Mouse (Mus musculus) MEL (cell line): ENCODE data around the gene Khdrbs1. TPM values are rescaled to one million over a fixed set of nuclear protein-coding genes. Genes with fewer than 3 reads are reported as not detected.
"Not testable (repeated sequence)": the region's sequence is repeated elsewhere in the genome, so short reads cannot be mapped to it uniquely, and the experiment has no call there.

ENCODE experiments used
- DNase-seq: peaks from one replicate; pipeline ENCODE4 v3.0.0; 2011; ENCODE audit warnings: low read depth, low spot score
- H3K27ac ChIP-seq: 2 replicates; pipeline ENCODE4 v1.5.1; 2012; ENCODE audit warnings: low read depth, mild to moderate bottlenecking, control low read depth, low read length, moderate library complexity; ENCODE audit not compliant: control insufficient read depth
- H3K27me3 ChIP-seq, 2 experiments: fragments of 150-350 bp in 1 of 2; sonication (generic) in 1 of 2; 2 replicates each; pipeline ENCODE4 v1.6.1; 2012; ENCODE audit warnings: low read length in 2 of 2, mild to moderate bottlenecking in 2 of 2, improper control_type of control experiment in 1 of 2, moderate library complexity in 1 of 2; ENCODE audit not compliant: insufficient read depth in 2 of 2, control insufficient read depth in 1 of 2
- H3K36me3 ChIP-seq, 2 experiments: 2 replicates each; pipeline ENCODE4 v1.6.1; 2012 to 2014; ENCODE audit warnings: low read length in 2 of 2, improper control_type of control experiment in 1 of 2, inconsistent platforms in 1 of 2, mild to moderate bottlenecking in 1 of 2; ENCODE audit not compliant: insufficient read depth in 2 of 2, control insufficient read depth in 1 of 2
- H3K4me1 ChIP-seq, 2 experiments: fragments of 150-350 bp in 1 of 2; sonication (generic) in 1 of 2; 2 replicates each; pipeline ENCODE4 v1.6.1; 2012; ENCODE audit warnings: low read length in 2 of 2, improper control_type of control experiment in 1 of 2, mild to moderate bottlenecking in 1 of 2; ENCODE audit not compliant: insufficient read depth in 2 of 2, control insufficient read depth in 1 of 2
- H3K4me3 ChIP-seq, 2 experiments: fragments of 150-350 bp in 1 of 2; sonication (generic) in 1 of 2; 2 replicates each; pipeline ENCODE4 v1.5.1; 2012; ENCODE audit warnings: low read depth in 2 of 2, low read length in 2 of 2, mild to moderate bottlenecking in 2 of 2, moderate library complexity in 2 of 2, control low read depth in 1 of 2, improper control_type of control experiment in 1 of 2; ENCODE audit not compliant: control insufficient read depth in 1 of 2, insufficient read depth in 1 of 2
- H3K79me2 ChIP-seq: 2 replicates; pipeline ENCODE4 v1.6.1; 2012; ENCODE audit warnings: mild to moderate bottlenecking, low read length, moderate library complexity; ENCODE audit not compliant: control insufficient read depth, poor library complexity, insufficient read depth
- H3K9ac ChIP-seq: 2 replicates; pipeline ENCODE4 v1.6.1; 2012; ENCODE audit warnings: low read depth, mild to moderate bottlenecking, control low read depth, low read length, moderate library complexity; ENCODE audit not compliant: control insufficient read depth, poor library complexity, severe bottlenecking
- H3K9me3 ChIP-seq: fragments of 150-350 bp; sonication (generic); replicated peaks from 2 replicates; pipeline ENCODE4 v1.6.1; 2012; ENCODE audit warnings: mild to moderate bottlenecking, low read length, improper control_type of control experiment, moderate library complexity; ENCODE audit not compliant: insufficient read depth
- CHD1 ChIP-seq: IDR thresholded peaks from 2 replicates; pipeline ENCODE4 v1.6.1; 2012; ENCODE audit warnings: low read depth, mild to moderate bottlenecking, inconsistent platforms, low read length, improper control_type of control experiment
- CTCF ChIP-seq, 3 experiments: IDR thresholded peaks in 2 of 3; conservative IDR thresholded peaks in 1 of 3; 2 replicates each; pipeline ENCODE4 v1.5.1; 2011 to 2012; ENCODE audit warnings: low read length in 3 of 3, low read depth in 2 of 3, mild to moderate bottlenecking in 2 of 3, improper control_type of control experiment in 1 of 3, inconsistent platforms in 1 of 3, mixed read lengths in 1 of 3, moderate library complexity in 1 of 3; ENCODE audit not compliant: control insufficient read depth in 1 of 3, insufficient read depth in 1 of 3, poor library complexity in 1 of 3, severe bottlenecking in 1 of 3
- ETS1 ChIP-seq: IDR thresholded peaks from 2 replicates; pipeline ENCODE4 v1.6.1; 2012; ENCODE audit warnings: low read depth, mild to moderate bottlenecking, inconsistent platforms, low read length, improper control_type of control experiment, moderate library complexity
- GABPA ChIP-seq: IDR thresholded peaks from 2 replicates; pipeline ENCODE4 v1.6.1; 2012; ENCODE audit warnings: low read depth, mild to moderate bottlenecking, inconsistent platforms, low read length, improper control_type of control experiment, moderate library complexity
- GATA1 ChIP-seq: IDR thresholded peaks from 2 replicates; pipeline ENCODE4 v1.6.1; 2011; ENCODE audit warnings: low read depth, low read length, improper control_type of control experiment
- KAT2A ChIP-seq: conservative IDR thresholded peaks from 2 replicates; pipeline ENCODE4 v1.6.1; 2012; ENCODE audit warnings: low read depth, low read length, improper control_type of control experiment, inconsistent platforms
- MAX ChIP-seq: IDR thresholded peaks from 2 replicates; pipeline ENCODE4 v1.6.1; 2011; ENCODE audit warnings: low read length, improper control_type of control experiment
- MXI1 ChIP-seq: IDR thresholded peaks from 2 replicates; pipeline ENCODE4 v1.6.1; 2011; ENCODE audit warnings: mild to moderate bottlenecking, low read depth, low read length, improper control_type of control experiment
- MYB ChIP-seq: IDR thresholded peaks from 2 replicates; pipeline ENCODE4 v1.6.1; 2011; ENCODE audit warnings: mild to moderate bottlenecking, low read depth, low read length, improper control_type of control experiment
- MYC ChIP-seq: IDR thresholded peaks from 2 replicates; pipeline ENCODE4 v1.6.1; 2011; ENCODE audit warnings: low read depth, mild to moderate bottlenecking, low read length, improper control_type of control experiment, moderate library complexity
- NELFE ChIP-seq: IDR thresholded peaks from 2 replicates; pipeline ENCODE4 v1.6.1; 2011; ENCODE audit warnings: low read depth, low read length, improper control_type of control experiment
- NRF1 ChIP-seq: IDR thresholded peaks from 2 replicates; pipeline ENCODE4 v1.6.1; 2014; ENCODE audit warnings: low read depth, mild to moderate bottlenecking, inconsistent platforms, low read length, improper control_type of control experiment, moderate library complexity; ENCODE audit not compliant: poor library complexity, insufficient read depth, severe bottlenecking
- POLR2A ChIP-seq, 2 experiments: IDR thresholded peaks; 2 replicates each; pipeline ENCODE4 v1.6.1; 2011 to 2012; ENCODE audit warnings: low read length in 2 of 2, mild to moderate bottlenecking in 2 of 2, control low read depth in 1 of 2, improper control_type of control experiment in 1 of 2, low read depth in 1 of 2, moderate library complexity in 1 of 2; ENCODE audit not compliant: control insufficient read depth in 1 of 2, insufficient read depth in 1 of 2, poor library complexity in 1 of 2
- POLR2AphosphoS5 ChIP-seq: IDR thresholded peaks from 2 replicates; pipeline ENCODE4 v1.6.1; 2012; ENCODE audit warnings: low read depth, borderline replicate concordance, mild to moderate bottlenecking, inconsistent platforms, low read length, moderate library complexity, mixed read lengths
- RAD21 ChIP-seq: IDR thresholded peaks from 2 replicates; pipeline ENCODE4 v1.6.1; 2011; ENCODE audit warnings: mild to moderate bottlenecking, low read depth, low read length, improper control_type of control experiment
- SIN3A ChIP-seq: IDR thresholded peaks from 2 replicates; pipeline ENCODE4 v1.6.1; 2012; ENCODE audit warnings: low read length, improper control_type of control experiment, inconsistent platforms
- SMC3 ChIP-seq: IDR thresholded peaks from 2 replicates; pipeline ENCODE4 v1.6.1; 2011; ENCODE audit warnings: low read depth, low read length, improper control_type of control experiment
- TAL1 ChIP-seq: IDR thresholded peaks from 2 replicates; pipeline ENCODE4 v1.6.1; 2012; ENCODE audit warnings: mild to moderate bottlenecking, inconsistent platforms, low read length, moderate library complexity, mixed read lengths
- TBP ChIP-seq: IDR thresholded peaks from 2 replicates; pipeline ENCODE4 v1.8.0; 2011; ENCODE audit warnings: low read depth, low read length, improper control_type of control experiment
- TCF12 ChIP-seq: IDR thresholded peaks from 2 replicates; pipeline ENCODE4 v1.6.1; 2014; ENCODE audit warnings: low read depth, mild to moderate bottlenecking, inconsistent platforms, low read length, improper control_type of control experiment, moderate library complexity
- UBTF ChIP-seq: IDR thresholded peaks from 2 replicates; pipeline ENCODE4 v1.6.1; 2012; ENCODE audit warnings: low read depth, mild to moderate bottlenecking, inconsistent platforms, low read length, improper control_type of control experiment, moderate library complexity, borderline replicate concordance; ENCODE audit not compliant: insufficient read depth
- USF1 ChIP-seq: IDR thresholded peaks from 2 replicates; pipeline ENCODE4 v1.6.1; 2014; ENCODE audit warnings: low read depth, mild to moderate bottlenecking, inconsistent platforms, low read length, improper control_type of control experiment, moderate library complexity
- ZC3H11A ChIP-seq: IDR thresholded peaks from 2 replicates; pipeline ENCODE4 v1.6.1; 2012; ENCODE audit warnings: low read depth, mild to moderate bottlenecking, inconsistent platforms, low read length, improper control_type of control experiment
- ZMIZ1 ChIP-seq: IDR thresholded peaks from 2 replicates; pipeline ENCODE4 v1.6.1; 2012; ENCODE audit warnings: low read depth, mild to moderate bottlenecking, inconsistent platforms, low read length, improper control_type of control experiment, moderate library complexity
- polyA plus RNA-seq, 2 experiments: library from polyadenylated mRNA; stranded (reverse) in 1 of 2; unstranded in 1 of 2; fragments of >175 nt in 1 of 2; fragments of >200 nt in 1 of 2; gene quantifications; 2 replicates each; pipeline versions ENCODE4 v1.2.1 to v1.2.4; 2012; ENCODE audit warnings: low replicate concordance in 2 of 2, low read depth in 1 of 2; ENCODE audit not compliant: insufficient read length in 2 of 2, insufficient read depth in 1 of 2, missing spikeins in 1 of 2
- total RNA-seq: library from RNA; depleted of rRNA; stranded (reverse); fragments of 300-350 nt; gene quantifications from 2 replicates; pipeline ENCODE4 v1.2.3, GENCODE M21; 2012

The Khdrbs1 gene
- total and polyA plus RNA-seq, 3 experiments: 56.5 to 141 (median 77.6) TPM

DNA sequence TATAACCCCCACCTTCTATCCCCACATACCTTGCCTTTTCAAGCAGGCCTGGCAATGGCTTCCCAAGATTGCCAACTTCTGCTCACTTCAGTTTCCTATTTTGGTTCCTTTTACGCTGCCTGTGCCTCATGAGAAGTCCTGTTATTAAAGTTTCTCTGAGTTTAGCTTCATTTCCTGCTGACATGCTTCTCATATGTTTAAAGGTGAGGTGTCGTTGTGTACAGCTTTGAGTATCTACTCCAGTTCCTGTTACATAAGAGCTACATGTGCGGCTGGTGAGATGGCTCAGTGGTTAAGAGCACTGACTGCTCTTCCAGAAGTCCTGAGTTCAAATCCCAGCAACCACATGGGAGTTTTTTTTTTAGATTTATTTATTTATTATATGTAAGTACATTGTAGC, 23.2 kb upstream of the Khdrbs1 start:
- DNase-seq: no peak
- H3K9me3 ChIP-seq: no peaks in the 10 kb centered on the region
- no peak overlapping the region for H3K9ac ChIP-seq
- H3K27me3 ChIP-seq: no peaks in the 10 kb centered on the region
- H3K79me2 ChIP-seq: no peaks in the 10 kb centered on the region
- no peak for TF ChIP-seq ZC3H11A
- TF ChIP-seq NELFE: no peak
- no peak for TF ChIP-seq MYC
- TF ChIP-seq MXI1: no peak
- TF ChIP-seq SIN3A: no peak
- TF ChIP-seq POLR2AphosphoS5: no peak
- no peak for TF ChIP-seq UBTF
- TF ChIP-seq ZMIZ1: no peak
- TF ChIP-seq TAL1: no peak
- no peak for TF ChIP-seq KAT2A
- TF ChIP-seq TBP: no peak
- TF ChIP-seq CHD1: no peak
- no peak for TF ChIP-seq SMC3
- no peak for TF ChIP-seq ETS1
- no peak overlapping the region for H3K27ac ChIP-seq
- no peaks in the 10 kb centered on the region for H3K36me3 ChIP-seq
- H3K4me1 ChIP-seq: no peaks in the 10 kb centered on the region; a peak in 1 of 4 replicates
- no peak overlapping the region for H3K4me3 ChIP-seq

- DNase-seq: peak; percentile 56
- H3K9me3 ChIP-seq: not testable (repeated sequence)
- TF ChIP-seq RAD21 (peak; percentile 42), CTCF (IDR thresholded peaks at IDR 0.05 in 2 of 3, conservative IDR thresholded peaks at IDR 0.05 in 1 of 3; ENCODE audit: control insufficient read depth in 1 of 3, insufficient read depth in 1 of 3, low read depth in 2 of 3, low read length in 3 of 3, poor library complexity in 1 of 3, severe bottlenecking in 1 of 3) (peak in 2 of 3 experiments; percentile 16 to 40; a peak in 4 of 6 replicates), SMC3 (peak; percentile 40)
- TF ChIP-seq, all 39 proteins: peak for 3; not testable (repeated sequence) for 36
- H3K27ac ChIP-seq, H3K79me2 ChIP-seq, H3K9ac ChIP-seq, H3K36me3 ChIP-seq, H3K4me3 ChIP-seq, H3K27me3 ChIP-seq, H3K4me1 ChIP-seq: not testable (repeated sequence)
Measured at GRCm38 (mm10) chr4:129762496-129762895, 20.4 kb upstream of the Khdrbs1 start.

DNA sequence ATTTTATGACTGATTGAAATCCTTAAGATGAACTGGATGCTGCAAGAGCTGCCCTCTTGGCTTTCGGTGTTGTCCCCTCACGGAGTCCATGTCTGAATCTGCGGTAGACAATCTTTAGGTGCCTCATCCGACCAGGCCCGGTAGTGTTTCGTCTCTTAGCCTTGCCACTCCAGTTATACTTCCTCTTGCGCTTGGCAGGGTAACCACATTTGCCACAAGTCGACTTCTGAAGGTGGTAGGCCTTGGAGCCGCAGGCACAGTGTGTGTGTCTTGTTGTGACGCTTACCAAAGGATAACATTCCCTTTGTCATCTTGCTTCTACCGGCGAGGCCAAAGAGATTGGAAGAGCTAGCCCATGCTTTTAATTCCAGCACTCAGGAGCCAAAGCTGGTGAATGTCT, 19.5 kb upstream of the Khdrbs1 start:
- Histone ChIP-seq H3K9me3 (no peaks in the 10 kb centered on the region), H3K4me1 (no peaks in the 10 kb centered on the region), H3K27me3 (no peaks in the 10 kb centered on the region), H3K9ac (no peak overlapping the region), H3K36me3 (no peaks in the 10 kb centered on the region), H3K79me2 (no peaks in the 10 kb centered on the region), H3K4me3 (no peak overlapping the region), H3K27ac (no peak overlapping the region)
- TF ChIP-seq SIN3A (no peak), SMC3 (no peak), ZC3H11A (no peak), TAL1 (no peak), TCF12 (no peak), CTCF (IDR thresholded peaks at IDR 0.05 in 2 of 3, conservative IDR thresholded peaks at IDR 0.05 in 1 of 3; ENCODE audit: control insufficient read depth in 1 of 3, insufficient read depth in 1 of 3, low read depth in 2 of 3, low read length in 3 of 3, poor library complexity in 1 of 3, severe bottlenecking in 1 of 3) (no peak), NRF1 (no peak), USF1 (no peak), GABPA (no peak), MYB (no peak), UBTF (no peak), KAT2A (no peak), POLR2A (IDR thresholded peaks at IDR 0.05; ENCODE audit: control insufficient read depth in 1 of 2, insufficient read depth in 1 of 2, low read depth in 1 of 2, low read length in 2 of 2, poor library complexity in 1 of 2) (no peak), MXI1 (no peak), MAX (no peak), ZMIZ1 (no peak), GATA1 (no peak), CHD1 (no peak), POLR2AphosphoS5 (no peak)
- DNase-seq: no peak
